Mouse (Mus musculus) CH12.LX (cell line): ENCODE data around the gene Tgtp2.

Source experiments
- BHLHE40 ChIP-seq: IDR thresholded peaks from 2 replicates; pipeline ENCODE4 v1.6.1; 2011; ENCODE audit warnings: mild to moderate bottlenecking, low read depth, low read length, improper control_type of control experiment
- CHD1 ChIP-seq: IDR thresholded peaks from 2 replicates; pipeline ENCODE4 v1.6.1; 2012; ENCODE audit warnings: low read depth, low read length, improper control_type of control experiment, inconsistent platforms
- CTCF ChIP-seq, 2 experiments: IDR thresholded peaks in 1 of 2; conservative IDR thresholded peaks in 1 of 2; 2 replicates each; pipeline ENCODE4 v1.5.1; 2011 to 2012; ENCODE audit warnings: low read depth in 2 of 2, low read length in 2 of 2, improper control_type of control experiment in 1 of 2, inconsistent platforms in 1 of 2, mild to moderate bottlenecking in 1 of 2, moderate library complexity in 1 of 2
- E2F4 ChIP-seq: IDR thresholded peaks from 2 replicates; pipeline ENCODE4 v1.6.1; 2011; ENCODE audit warnings: low read depth, low read length, improper control_type of control experiment; ENCODE audit not compliant: insufficient replicate concordance
- EP300 ChIP-seq: IDR thresholded peaks from 2 replicates; pipeline ENCODE4 v1.6.1; 2011; ENCODE audit warnings: low read length, improper control_type of control experiment
- ETS1 ChIP-seq: conservative IDR thresholded peaks from 2 replicates; pipeline ENCODE4 v1.6.1; 2012; ENCODE audit warnings: low read depth, mild to moderate bottlenecking, inconsistent platforms, low read length, improper control_type of control experiment, moderate library complexity
- MAX ChIP-seq: IDR thresholded peaks from 2 replicates; pipeline ENCODE4 v1.6.1; 2011; ENCODE audit warnings: low read length, improper control_type of control experiment
- MAZ ChIP-seq: IDR thresholded peaks from 2 replicates; pipeline ENCODE4 v1.6.1; 2012; ENCODE audit warnings: low read depth, mild to moderate bottlenecking, inconsistent platforms, low read length, improper control_type of control experiment, moderate library complexity
- SMC3 ChIP-seq: IDR thresholded peaks from 2 replicates; pipeline ENCODE4 v1.6.1; 2011; ENCODE audit warnings: low read depth, low read length, improper control_type of control experiment
- TBP ChIP-seq: conservative IDR thresholded peaks from 2 replicates; pipeline ENCODE4 v1.6.1; 2011; ENCODE audit warnings: low read depth, low read length, improper control_type of control experiment
- USF2 ChIP-seq: conservative IDR thresholded peaks from 2 replicates; pipeline ENCODE4 v1.6.1; 2011; ENCODE audit warnings: low read depth, low read length, improper control_type of control experiment
- ZKSCAN1 ChIP-seq: IDR thresholded peaks from 2 replicates; pipeline ENCODE4 v1.6.1; 2012; ENCODE audit warnings: low read depth, inconsistent platforms, low read length, improper control_type of control experiment, borderline replicate concordance

- no peak for TF ChIP-seq TBP
- TF ChIP-seq CTCF (conservative IDR thresholded peaks at IDR 0.05 in 1 of 2, IDR thresholded peaks at IDR 0.05 in 1 of 2; ENCODE audit: low read depth in 2 of 2, low read length in 2 of 2): no peak
- no peak for TF ChIP-seq EP300
- no peak for TF ChIP-seq MAZ
- no peak for TF ChIP-seq USF2
- TF ChIP-seq E2F4: no peak
- no peak for TF ChIP-seq MAX
- no peak for TF ChIP-seq ZKSCAN1
- no peak for TF ChIP-seq BHLHE40
- TF ChIP-seq CHD1: no peak
- TF ChIP-seq ETS1: no peak
- TF ChIP-seq SMC3: no peak
These were observed 25.1 kb upstream of the Tgtp2 start for GRCm38 (mm10) chr11:49088990-49089652.
